Mouse (Mus musculus): ENCODE measurements around the gene Nfkbib. TPM values are rescaled to one million over a fixed set of nuclear protein-coding genes. Genes with fewer than 3 reads are reported as not detected.

Nfkbib gene
- polyA plus RNA-seq, 1 experiment, result 39.6 TPM

GRCm38 (mm10) chr7:28714667-28715066 is 52.6 kb downstream of the Nfkbib start:
- Histone ChIP-seq H3K27me3 (ENCODE audit: control insufficient read depth, insufficient read depth, low read length) (no peaks in the 10 kb centered on the region; the same call in 1 of the 2 replicates), H3K4me1 (ENCODE audit: control insufficient read depth, insufficient read depth, low read length) (no peaks in the 10 kb centered on the region), H3K27ac (ENCODE audit: insufficient read depth, low read length) (no peak overlapping the region), H3K4me3 (replicated peaks; ENCODE audit: insufficient read depth, low read depth, low read length) (no peak overlapping the region)
- DNase-seq, result no peak
- no peak for TF ChIP-seq CTCF (IDR thresholded peaks at IDR 0.05; ENCODE audit: borderline replicate concordance, insufficient read depth, low read depth, low read length)
- TF ChIP-seq POLR2A (IDR thresholded peaks at IDR 0.05; ENCODE audit: borderline replicate concordance, insufficient read depth, low read length), result no peak
- 91% methylated on average over 5 of the region's 5 CpGs for WGBS

GRCm38 (mm10) chr7:28710962-28711361 is 56.4 kb downstream of the Nfkbib start:
- Histone ChIP-seq H3K27ac (ENCODE audit: insufficient read depth, low read length) (no peak overlapping the region), H3K4me3 (replicated peaks; ENCODE audit: insufficient read depth, low read depth, low read length) (no peak overlapping the region), H3K27me3 (ENCODE audit: control insufficient read depth, insufficient read depth, low read length) (no peaks in the 10 kb centered on the region; the same call in 1 of the 2 replicates), H3K4me1 (ENCODE audit: control insufficient read depth, insufficient read depth, low read length) (no peaks in the 10 kb centered on the region)
- TF ChIP-seq POLR2A (IDR thresholded peaks at IDR 0.05; ENCODE audit: borderline replicate concordance, insufficient read depth, low read length) (no peak), CTCF (IDR thresholded peaks at IDR 0.05; ENCODE audit: borderline replicate concordance, insufficient read depth, low read depth, low read length) (no peak)
- no peak for DNase-seq
- 66% methylated on average over 3 of the region's 3 CpGs for WGBS

GRCm38 (mm10) chr7:28709454-28709853 is 57.9 kb downstream of the Nfkbib start:
- no peak for DNase-seq
- Histone ChIP-seq H3K4me1 (ENCODE audit: control insufficient read depth, insufficient read depth, low read length) (no peaks in the 10 kb centered on the region), H3K27ac (ENCODE audit: insufficient read depth, low read length) (no peak overlapping the region), H3K4me3 (replicated peaks; ENCODE audit: insufficient read depth, low read depth, low read length) (no peak overlapping the region), H3K27me3 (ENCODE audit: control insufficient read depth, insufficient read depth, low read length) (no peaks in the 10 kb centered on the region; the same call in 1 of the 2 replicates)
- no peak for TF ChIP-seq POLR2A (IDR thresholded peaks at IDR 0.05; ENCODE audit: borderline replicate concordance, insufficient read depth, low read length)
- no peak for TF ChIP-seq CTCF (IDR thresholded peaks at IDR 0.05; ENCODE audit: borderline replicate concordance, insufficient read depth, low read depth, low read length)

Other genes with a start within 250 kb of the Nfkbib start
- gene Ifnl3, start 244.7 kb downstream of the Nfkbib start, polyA plus RNA-seq (2012; rRNA removed), result not detected in 2 replicates
- gene Sycn, start 226.6 kb downstream of the Nfkbib start, polyA plus RNA-seq (2012; rRNA removed), result not detected in 2 replicates
- 0.43 and 0.67 TPM in 2 replicates for gene Nccrp1, start 220.3 kb downstream of the Nfkbib start, polyA plus RNA-seq (2012; rRNA removed)
- gene Samd4b, start 169.4 kb downstream of the Nfkbib start, polyA plus RNA-seq (2012; rRNA removed), result 54.1 and 54.9 TPM in 2 replicates
- gene Pak4, start 169.3 kb downstream of the Nfkbib start, polyA plus RNA-seq (2012; rRNA removed), result 8.3 and 8.5 TPM in 2 replicates
- gene Acp7, start 136.2 kb downstream of the Nfkbib start, polyA plus RNA-seq (2012; rRNA removed), result 0.90 and 1.4 TPM in 2 replicates
- 66.4 and 68.8 TPM in 2 replicates for gene Fbxo27, start 74.7 kb downstream of the Nfkbib start, polyA plus RNA-seq (2012; rRNA removed)
- 6.7 TPM in 2 replicates for gene Fbxo17, start 50.7 kb downstream of the Nfkbib start, polyA plus RNA-seq (2012; rRNA removed)
- 101 and 113 TPM in 2 replicates for gene Mrps12, start 25.7 kb downstream of the Nfkbib start, polyA plus RNA-seq (2012; rRNA removed)
- gene Sars2, start 25.5 kb downstream of the Nfkbib start, polyA plus RNA-seq (2012; rRNA removed), result 21.5 and 23.8 TPM in 2 replicates
- gene Ccer2, start 11.3 kb downstream of the Nfkbib start, polyA plus RNA-seq (2012; rRNA removed), result 1.6 and 3.1 TPM in 2 replicates
- 282 and 298 TPM in 2 replicates for gene Sirt2, start 777 bp downstream of the Nfkbib start, polyA plus RNA-seq (2012; rRNA removed)
- gene Rinl, start 21.5 kb upstream of the Nfkbib start, polyA plus RNA-seq (2012; rRNA removed), result 3.0 and 3.1 TPM in 2 replicates
- 366 and 379 TPM in 2 replicates for gene Hnrnpl, start 41.0 kb upstream of the Nfkbib start, polyA plus RNA-seq (2012; rRNA removed)
- gene Ech1, start 57.7 kb upstream of the Nfkbib start, polyA plus RNA-seq (2012; rRNA removed), result 106 and 115 TPM in 2 replicates
- 6.9 and 8.3 TPM in 2 replicates for gene Lgals4, start 66.3 kb upstream of the Nfkbib start, polyA plus RNA-seq (2012; rRNA removed)
- 0.16 TPM in 1 of 2 replicates, not detected in the other for gene Lgals7, start 96.3 kb upstream of the Nfkbib start, polyA plus RNA-seq (2012; rRNA removed)
- gene Capn12, start 113.9 kb upstream of the Nfkbib start, polyA plus RNA-seq (2012; rRNA removed), result 0.41 and 0.46 TPM in 2 replicates
- 129 and 135 TPM in 2 replicates for gene Actn4, start 194.8 kb upstream of the Nfkbib start, polyA plus RNA-seq (2012; rRNA removed)
- 322 and 331 TPM in 2 replicates for gene Eif3k, start 214.4 kb upstream of the Nfkbib start, polyA plus RNA-seq (2012; rRNA removed)
- gene Map4k1, start 214.5 kb upstream of the Nfkbib start, polyA plus RNA-seq (2012; rRNA removed), result 1.2 and 1.3 TPM in 2 replicates